Mouse (Mus musculus): ENCODE measurements around the gene Acad9. TPM values are rescaled to one million over a fixed set of nuclear protein-coding genes. Genes with fewer than 3 reads are reported as not detected.

The Acad9 gene
- total and polyA plus RNA-seq, 3 experiments, result 61.7 to 86.4 (median 77.8) TPM

DNA sequence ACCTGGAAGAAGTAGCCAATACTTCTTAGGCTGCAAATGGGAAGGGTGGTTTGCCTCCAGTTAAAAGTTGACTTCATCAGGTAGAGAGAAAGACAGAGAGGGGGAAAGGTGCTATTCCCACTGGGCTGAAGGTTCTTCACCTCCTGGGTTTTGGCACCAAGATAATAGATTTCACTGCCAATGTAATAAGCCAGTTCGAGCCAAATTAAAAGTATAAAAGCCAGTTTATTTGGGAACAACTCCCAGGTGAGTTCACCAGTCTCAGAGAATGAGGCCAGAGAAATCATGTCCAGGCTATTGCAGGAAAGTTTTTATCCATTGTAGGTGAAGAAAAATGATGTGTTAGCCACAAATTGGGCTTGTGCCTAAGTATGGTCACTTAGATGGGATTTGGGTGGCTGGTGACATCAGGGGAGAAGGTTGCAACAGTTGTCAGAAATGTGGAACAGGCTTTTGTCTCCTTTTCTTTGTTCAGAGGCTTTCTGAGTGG lies 72.4 kb downstream of the Acad9 start:
- in situ Hi-C loops (cut with MboI; ENCODE audit: low pct_ligation_motif_present, low pct_unique_long_range_greater_than_20kb, low sequenced_read_pairs), result loop anchor here (10.0 kb wide), 2 partner anchors 163 to 443 kb away; no protein-coding TSS in a partner anchor
- Histone ChIP-seq H3K36me3 (replicated peaks in 1 of 2; ENCODE audit: control insufficient read depth in 1 of 2, insufficient read depth in 1 of 2, low read length in 1 of 2) (no peaks in the 10 kb centered on the region), H3K9ac (ENCODE audit: insufficient read depth, low read depth) (no peak overlapping the region), H3K79me2 (replicated peaks; ENCODE audit: control insufficient read depth, extremely low read depth, insufficient read depth, poor library complexity, severe bottlenecking) (no peaks in the 10 kb centered on the region), H3K27ac (ENCODE audit: insufficient read depth, low read depth) (no peak overlapping the region), H3K9me3 (replicated peaks; ENCODE audit: low read length) (peaks cover 2% of the 10 kb centered on the region), H3K4me2 (ENCODE audit: insufficient read depth, low read depth, poor library complexity, severe bottlenecking) (no peak overlapping the region; the same call in 1 of the 2 replicates), H3K27me3 (replicated peaks) (no peaks in the 10 kb centered on the region), H3K4me1 (ENCODE audit: control insufficient read depth in 1 of 2, insufficient read depth in 2 of 2) (no peaks in the 10 kb centered on the region), H3K4me3 (replicated peaks in 1 of 3; ENCODE audit: low read depth in 2 of 3, low read length in 2 of 3, poor library complexity in 1 of 3) (no peak overlapping the region)
- TF ChIP-seq MAX (IDR thresholded peaks at IDR 0.05; ENCODE audit: low read length) (no peak), RAD21 (IDR thresholded peaks at IDR 0.05; ENCODE audit: low read depth, low read length) (no peak), CHD2 (IDR thresholded peaks at IDR 0.05; ENCODE audit: low read length) (no peak), TCF12 (IDR thresholded peaks at IDR 0.05; ENCODE audit: low read depth, low read length) (no peak), ETS1 (conservative IDR thresholded peaks at IDR 0.05; ENCODE audit: low read depth, low read length) (no peak), E2F4 (IDR thresholded peaks at IDR 0.05; ENCODE audit: insufficient replicate concordance, low read depth, low read length) (no peak), MAZ (IDR thresholded peaks at IDR 0.05; ENCODE audit: low read depth, low read length) (no peak), ZC3H11A (IDR thresholded peaks at IDR 0.05; ENCODE audit: low read depth, low read length) (no peak), USF2 (conservative IDR thresholded peaks at IDR 0.05; ENCODE audit: low read depth, low read length) (no peak), POLR2A (IDR thresholded peaks at IDR 0.05; ENCODE audit: low read depth, low read length) (no peak), RCOR1 (conservative IDR thresholded peaks at IDR 0.05; ENCODE audit: low read depth, low read length) (no peak), MEF2A (IDR thresholded peaks at IDR 0.05; ENCODE audit: borderline replicate concordance, low read depth, low read length) (no peak), SMC3 (IDR thresholded peaks at IDR 0.05; ENCODE audit: low read depth, low read length) (no peak), ZMIZ1 (IDR thresholded peaks at IDR 0.05; ENCODE audit: low read depth, low read length) (no peak), JUND (conservative IDR thresholded peaks at IDR 0.05; ENCODE audit: low read depth, low read length) (no peak), ELF1 (IDR thresholded peaks at IDR 0.05; ENCODE audit: low read depth, low read length) (no peak), ZNF384 (IDR thresholded peaks at IDR 0.05; ENCODE audit: low read depth, low read length) (no peak), POLR2AphosphoS2 (IDR thresholded peaks at IDR 0.05; ENCODE audit: low read depth, low read length) (no peak), NELFE (IDR thresholded peaks at IDR 0.05; ENCODE audit: low read depth, low read length) (no peak), CTCF (conservative IDR thresholded peaks at IDR 0.05 in 1 of 2, IDR thresholded peaks at IDR 0.05 in 1 of 2; ENCODE audit: low read depth in 2 of 2, low read length in 2 of 2) (no peak)
- dilution Hi-C loops (cut with MboI; ENCODE audit: extremely low pct_ligation_motif_present, extremely low pct_unique_long_range_greater_than_20kb, low sequenced_read_pairs), result no loop called here
- no peak for DNase-seq (ENCODE audit: extremely low read depth)

GRCm38 (mm10) chr3:36138996-36139395 lies 73.2 kb downstream of the Acad9 start:
- dilution Hi-C loops (cut with MboI; ENCODE audit: extremely low pct_ligation_motif_present, extremely low pct_unique_long_range_greater_than_20kb, low sequenced_read_pairs), result no loop called here

More at GRCm38 (mm10) chr3:36138996-36139395, 73.2 kb downstream of the Acad9 start:
- H3K4me2 ChIP-seq (ENCODE audit: insufficient read depth, low read depth, poor library complexity, severe bottlenecking), result no peak overlapping the region
- no peaks in the 10 kb centered on the region for H3K79me2 ChIP-seq (replicated peaks; ENCODE audit: control insufficient read depth, extremely low read depth, insufficient read depth, poor library complexity, severe bottlenecking)
- H3K9me3 ChIP-seq (replicated peaks; ENCODE audit: low read length), result peaks cover 2% of the 10 kb centered on the region
- no peak overlapping the region for H3K27ac ChIP-seq (ENCODE audit: insufficient read depth, low read depth)
- no peak overlapping the region for H3K4me3 ChIP-seq (replicated peaks in 1 of 3; ENCODE audit: low read depth in 2 of 3, low read length in 2 of 3, poor library complexity in 1 of 3)
- H3K27me3 ChIP-seq (replicated peaks), result no peaks in the 10 kb centered on the region
- DNase-seq (ENCODE audit: extremely low read depth), result no peak
- no peak overlapping the region for H3K9ac ChIP-seq (ENCODE audit: insufficient read depth, low read depth)
- in situ Hi-C loops (cut with MboI; ENCODE audit: low pct_ligation_motif_present, low pct_unique_long_range_greater_than_20kb, low sequenced_read_pairs), result loop anchor here (10.0 kb wide), 2 partner anchors 164 to 444 kb away; no protein-coding TSS in a partner anchor
- no peaks in the 10 kb centered on the region for H3K4me1 ChIP-seq (ENCODE audit: control insufficient read depth in 1 of 2, insufficient read depth in 2 of 2)
- H3K36me3 ChIP-seq (replicated peaks in 1 of 2; ENCODE audit: control insufficient read depth in 1 of 2, insufficient read depth in 1 of 2, low read length in 1 of 2), result no peaks in the 10 kb centered on the region
- TF ChIP-seq NRF1 (IDR thresholded peaks at IDR 0.05; ENCODE audit: low read depth, low read length) (no peak), POLR2A (IDR thresholded peaks at IDR 0.05; ENCODE audit: low read depth, low read length) (no peak), ZKSCAN1 (IDR thresholded peaks at IDR 0.05; ENCODE audit: borderline replicate concordance, low read depth, low read length) (no peak), IRF4 (IDR thresholded peaks at IDR 0.05; ENCODE audit: low read depth, low read length) (no peak), TBP (conservative IDR thresholded peaks at IDR 0.05; ENCODE audit: low read depth, low read length) (no peak), MAX (IDR thresholded peaks at IDR 0.05; ENCODE audit: low read length) (no peak), RCOR1 (conservative IDR thresholded peaks at IDR 0.05; ENCODE audit: low read depth, low read length) (no peak), JUND (conservative IDR thresholded peaks at IDR 0.05; ENCODE audit: low read depth, low read length) (no peak), GABPA (IDR thresholded peaks at IDR 0.05; ENCODE audit: insufficient replicate concordance, low read depth, low read length) (no peak), PAX5 (IDR thresholded peaks at IDR 0.05; ENCODE audit: low read length) (no peak), UBTF (IDR thresholded peaks at IDR 0.05; ENCODE audit: low read depth, low read length) (no peak), MAFK (IDR thresholded peaks at IDR 0.05; ENCODE audit: insufficient replicate concordance, low read length) (no peak), CHD1 (IDR thresholded peaks at IDR 0.05; ENCODE audit: low read depth, low read length) (no peak), ELF1 (IDR thresholded peaks at IDR 0.05; ENCODE audit: low read depth, low read length) (no peak), MXI1 (IDR thresholded peaks at IDR 0.05; ENCODE audit: low read depth, low read length) (no peak), USF1 (IDR thresholded peaks at IDR 0.05; ENCODE audit: low read depth, low read length) (no peak), ZMIZ1 (IDR thresholded peaks at IDR 0.05; ENCODE audit: low read depth, low read length) (no peak), RAD21 (IDR thresholded peaks at IDR 0.05; ENCODE audit: low read depth, low read length) (no peak), MEF2A (IDR thresholded peaks at IDR 0.05; ENCODE audit: borderline replicate concordance, low read depth, low read length) (no peak), ZC3H11A (IDR thresholded peaks at IDR 0.05; ENCODE audit: low read depth, low read length) (no peak)
